Mouse (Mus musculus) liver, embryonic 16.5 days (tissue): ENCODE results near the gene Nfib. TPM values are rescaled to one million over a fixed set of nuclear protein-coding genes. Genes with fewer than 3 reads are reported as not detected.

Experiments
- ATAC-seq: fragments of 200-750 bp; cut with Nextera tagmentation; 2 replicates; pipeline ENCODE4 v1.8.0; 2017; ENCODE audit warnings: low read depth, mild to moderate bottlenecking, moderate number of reproducible peaks, moderate library complexity
- H3K27ac ChIP-seq: fragments of 300-500 bp; sonication (generic); 2 replicates; pipeline ENCODE4 v1.5.1; 2014; ENCODE audit warnings: mild to moderate bottlenecking, low read length
- H3K27me3 ChIP-seq: fragments of 300-500 bp; sonication (generic); 2 replicates; pipeline ENCODE4 v1.6.1; 2014; ENCODE audit warnings: low read depth, low read length, mixed read lengths; ENCODE audit not compliant: control insufficient read depth, insufficient read depth
- H3K36me3 ChIP-seq: fragments of 300-500 bp; sonication (generic); 2 replicates; pipeline ENCODE4 v1.6.1; 2014; ENCODE audit warnings: mild to moderate bottlenecking; ENCODE audit not compliant: control insufficient read depth, insufficient read depth
- H3K4me1 ChIP-seq: fragments of 300-500 bp; sonication (generic); 2 replicates; pipeline ENCODE4 v1.6.1; 2014; ENCODE audit warnings: low read depth, low read length, mixed read lengths; ENCODE audit not compliant: control insufficient read depth
- H3K4me2 ChIP-seq: fragments of 300-500 bp; sonication (generic); 2 replicates; pipeline ENCODE4 v1.6.1; 2014; ENCODE audit warnings: low read depth, low read length, mixed read lengths
- H3K4me3 ChIP-seq: fragments of 300-500 bp; sonication (generic); 2 replicates; pipeline ENCODE4 v1.5.1; 2014; ENCODE audit warnings: low read depth, mild to moderate bottlenecking, low read length
- H3K9ac ChIP-seq: fragments of 300-500 bp; sonication (generic); 2 replicates; pipeline ENCODE4 v1.6.1; 2014; ENCODE audit warnings: low read depth, low read length
- H3K9me3 ChIP-seq: fragments of 300-500 bp; sonication (generic); replicated peaks from 2 replicates; pipeline ENCODE4 v1.6.1; 2016; ENCODE audit warnings: low read length; ENCODE audit not compliant: control insufficient read depth
- WGBS: fragments of 180-500 bp; shearing (Covaris S2); extraction: QIAGEN DNeasy Blood & Tissue Kit; methylation state at CpG from one replicate; pipeline ENCODE4 v1.1.7; 2014; ENCODE audit not compliant: insufficient replicate concordance; 5-methylcytosine and 5-hydroxymethylcytosine counted together
- polyA plus RNA-seq: library from polyadenylated mRNA; unstranded; fragments of >200 nt; fragmentation: Nextera tagmentation; extraction: Ambion mirVana; gene quantifications from 2 replicates; pipeline ENCODE4 v1.2.1, GENCODE M21; 2015

The Nfib gene
- polyA plus RNA-seq, 1 experiment from 2014 or later: 5.4 TPM

DNA sequence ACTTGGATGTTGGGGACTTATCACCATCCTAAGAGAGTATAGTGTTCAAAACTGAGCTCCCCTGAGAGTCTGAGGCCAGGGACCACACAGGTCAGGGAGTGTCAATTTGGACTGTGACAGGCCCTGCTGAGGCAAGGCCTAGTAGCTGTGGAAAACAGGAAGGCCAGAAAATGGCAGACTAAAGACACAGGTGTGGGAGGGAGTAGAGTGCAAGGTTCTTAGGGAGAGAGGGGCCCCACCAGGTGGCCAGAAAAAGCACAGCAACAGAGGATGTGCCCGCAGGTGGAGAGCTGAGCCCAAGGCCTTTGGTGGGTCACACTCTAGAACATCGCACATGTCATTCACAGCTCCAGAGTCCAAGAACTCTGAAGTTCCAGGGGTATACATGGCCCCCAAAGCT lies 10.3 kb upstream of the Nfib start:
- H3K4me1 ChIP-seq: no peaks in the 10 kb centered on the region
- H3K9me3 ChIP-seq: no peaks in the 10 kb centered on the region
- WGBS: 84% methylated on average over 2 of the region's 2 CpGs
- ATAC-seq: no peak
- H3K4me3 ChIP-seq: no peak overlapping the region
- no peak overlapping the region for H3K4me2 ChIP-seq
- H3K36me3 ChIP-seq: no peaks in the 10 kb centered on the region
- H3K9ac ChIP-seq: no peak overlapping the region
- H3K27ac ChIP-seq: no peak overlapping the region
- no peaks in the 10 kb centered on the region for H3K27me3 ChIP-seq

DNA sequence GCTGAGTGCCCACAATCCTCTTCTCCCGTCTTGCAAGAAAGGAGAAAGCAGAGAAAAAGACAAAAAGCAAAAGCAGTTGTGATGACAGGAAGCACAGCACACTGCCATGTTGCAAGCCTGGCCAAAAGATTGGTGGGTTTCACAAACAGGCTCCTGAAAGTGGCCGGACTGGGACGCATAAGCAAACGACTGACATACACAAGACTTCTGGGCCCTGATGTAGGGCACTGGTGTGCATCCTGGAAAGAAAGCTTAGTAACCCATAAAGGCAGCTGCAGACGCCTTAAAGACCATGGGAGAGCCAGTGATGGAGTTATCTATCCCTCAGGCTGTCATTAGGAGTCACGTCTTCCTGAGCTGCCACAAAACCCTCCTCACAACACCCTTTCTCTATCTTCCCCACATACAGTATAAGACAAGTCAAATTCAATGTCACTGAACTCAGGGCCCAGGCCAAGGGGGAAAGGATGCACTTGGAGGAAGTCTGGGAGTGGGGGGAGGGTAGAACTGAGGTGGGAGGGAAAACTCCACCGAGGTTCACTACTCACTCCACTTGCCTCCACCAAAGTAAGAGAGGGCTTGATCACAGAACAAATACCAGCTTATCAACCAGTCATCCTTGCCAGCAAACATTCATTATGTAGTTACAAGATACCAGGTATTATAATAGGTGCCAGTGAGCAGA lies 6.2 kb upstream of the Nfib start:
- Histone ChIP-seq H3K9ac (no peak overlapping the region), H3K4me3 (no peak overlapping the region), H3K27ac (no peak overlapping the region), H3K36me3 (no peaks in the 10 kb centered on the region), H3K4me2 (no peak overlapping the region), H3K27me3 (no peaks in the 10 kb centered on the region), H3K4me1 (no peaks in the 10 kb centered on the region), H3K9me3 (no peaks in the 10 kb centered on the region)
- 51% methylated on average over 7 of the region's 7 CpGs for WGBS
- ATAC-seq: no peak

DNA sequence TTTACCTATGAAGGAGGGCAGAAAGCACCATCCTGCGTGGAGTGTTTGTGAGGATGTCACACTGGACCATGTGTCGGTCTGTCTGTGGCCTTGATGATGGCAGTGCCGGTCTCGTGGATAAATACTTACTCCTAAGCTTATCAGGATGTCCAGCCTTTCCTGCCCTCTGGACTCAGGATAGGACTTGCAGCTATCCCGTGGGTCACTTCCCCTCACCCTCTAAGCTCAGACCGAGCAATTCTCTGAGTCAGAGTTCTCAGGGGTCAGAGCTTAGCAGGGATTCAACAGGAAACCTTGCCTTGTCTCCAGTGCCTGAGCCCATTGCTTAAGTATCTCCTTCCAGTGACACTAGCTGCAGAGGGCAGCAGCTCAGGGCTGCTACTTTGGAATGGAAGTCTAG lies 4.1 kb upstream of the Nfib start:
- H3K36me3 ChIP-seq: no peaks in the 10 kb centered on the region
- no peaks in the 10 kb centered on the region for H3K27me3 ChIP-seq
- no peaks in the 10 kb centered on the region for H3K4me1 ChIP-seq
- 41% methylated on average over 6 of the region's 6 CpGs for WGBS
- ATAC-seq: peak; percentile 43
- no peak overlapping the region for H3K4me3 ChIP-seq
- no peaks in the 10 kb centered on the region for H3K9me3 ChIP-seq
- no peak overlapping the region for H3K4me2 ChIP-seq
- H3K27ac ChIP-seq: no peak overlapping the region
- no peak overlapping the region for H3K9ac ChIP-seq

DNA sequence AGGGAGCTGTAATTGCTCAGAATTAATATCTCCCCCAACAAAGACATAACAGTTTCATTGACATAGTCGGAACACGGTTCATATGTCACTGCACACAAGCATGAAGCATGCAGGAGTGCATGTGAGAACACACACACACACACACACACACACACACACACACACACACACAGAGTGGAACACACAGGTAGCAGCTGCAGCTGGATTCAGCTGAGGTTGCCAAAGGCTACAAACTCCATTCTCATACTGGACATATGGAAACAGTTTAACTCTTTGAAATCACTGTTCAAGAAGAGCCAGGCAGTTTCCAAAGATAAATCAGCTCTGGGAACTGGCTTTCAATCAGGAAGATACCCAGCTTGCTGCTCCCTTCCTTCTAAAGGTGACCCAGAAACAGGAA lies 462 bp upstream of the Nfib start:
- no peak overlapping the region for H3K4me3 ChIP-seq
- H3K4me2 ChIP-seq: no peak overlapping the region
- H3K9me3 ChIP-seq: no peaks in the 10 kb centered on the region
- ATAC-seq: no peak
- no peak overlapping the region for H3K9ac ChIP-seq
- no peaks in the 10 kb centered on the region for H3K36me3 ChIP-seq
- H3K4me1 ChIP-seq: no peaks in the 10 kb centered on the region
- H3K27me3 ChIP-seq: no peaks in the 10 kb centered on the region
- H3K27ac ChIP-seq: no peak overlapping the region
- 66% methylated on average over 2 of the region's 2 CpGs for WGBS

DNA sequence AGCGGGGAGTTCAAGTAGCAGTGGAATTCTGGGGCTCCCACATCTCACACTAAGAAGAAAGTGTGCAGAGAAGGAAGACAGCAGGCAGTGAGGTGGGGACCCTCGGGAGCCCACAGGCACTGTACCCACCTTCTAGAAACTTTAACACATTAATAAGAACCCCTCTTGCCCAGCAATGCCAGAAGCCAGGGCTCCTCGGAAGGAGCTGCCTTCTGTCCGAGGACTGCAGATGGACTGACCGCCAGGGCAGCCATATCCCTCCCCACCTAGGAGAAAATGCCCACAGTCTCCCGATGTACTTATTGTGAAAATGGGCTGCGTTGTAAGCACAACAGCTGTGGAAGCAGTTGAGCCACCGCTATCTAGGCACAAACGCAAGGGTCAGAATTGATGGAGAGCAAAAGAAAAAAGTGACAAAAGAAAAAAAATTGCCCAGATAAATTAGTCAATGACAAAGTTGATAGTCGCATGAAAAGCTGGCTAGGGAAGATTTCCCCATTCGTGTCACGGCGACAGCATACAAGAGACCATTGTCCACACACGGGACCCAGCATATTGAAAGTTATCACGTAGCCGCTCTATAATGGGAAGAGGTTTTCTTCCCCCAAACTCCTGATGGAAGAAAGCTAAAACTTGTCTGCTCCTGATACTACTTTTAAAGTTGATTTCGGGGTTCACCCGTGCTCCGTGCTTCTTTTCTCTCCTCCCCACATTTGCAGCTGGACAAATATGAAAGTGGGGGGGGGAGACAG lies 1.3 kb downstream of the Nfib start:
- Histone ChIP-seq H3K27me3 (no peaks in the 10 kb centered on the region), H3K4me2 (no peak overlapping the region), H3K9me3 (no peaks in the 10 kb centered on the region), H3K9ac (no peak overlapping the region), H3K36me3 (no peaks in the 10 kb centered on the region), H3K4me3 (no peak overlapping the region), H3K27ac (no peak overlapping the region), H3K4me1 (no peaks in the 10 kb centered on the region)
- ATAC-seq: no peak
- 75% methylated on average over 19 of the region's 19 CpGs for WGBS

DNA sequence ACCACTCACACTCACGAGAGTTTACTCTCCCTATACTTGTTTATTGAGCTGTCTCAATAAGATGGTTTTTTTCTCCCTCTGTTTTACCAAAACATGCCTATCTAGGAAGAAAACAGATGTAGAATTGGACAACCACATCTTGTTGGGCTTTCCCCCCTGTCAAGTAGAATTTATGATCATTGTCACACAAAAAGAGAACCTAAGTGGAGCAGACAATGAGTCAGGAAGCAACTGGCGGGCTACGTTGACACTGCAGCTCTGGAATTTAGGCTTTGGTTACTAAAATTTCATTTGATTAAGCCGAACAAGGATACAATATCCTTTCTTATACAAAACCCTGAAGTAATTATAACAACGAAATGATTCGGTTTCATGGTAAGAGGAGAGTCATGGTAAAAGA lies 2.7 kb downstream of the Nfib start:
- Histone ChIP-seq H3K27me3 (no peaks in the 10 kb centered on the region), H3K36me3 (no peaks in the 10 kb centered on the region), H3K27ac (no peak overlapping the region), H3K4me1 (no peaks in the 10 kb centered on the region), H3K9ac (no peak overlapping the region), H3K4me3 (no peak overlapping the region), H3K9me3 (no peaks in the 10 kb centered on the region), H3K4me2 (no peak overlapping the region)
- ATAC-seq: no peak
- 11% methylated on average over 6 of the region's 6 CpGs for WGBS

GRCm38 (mm10) chr4:82699504-82699903 lies 6.0 kb downstream of the Nfib start:
- Histone ChIP-seq H3K27ac (no peak overlapping the region), H3K4me3 (no peak overlapping the region), H3K4me2 (no peak overlapping the region), H3K9me3 (no peaks in the 10 kb centered on the region), H3K27me3 (no peaks in the 10 kb centered on the region), H3K9ac (no peak overlapping the region), H3K36me3 (no peaks in the 10 kb centered on the region), H3K4me1 (no peaks in the 10 kb centered on the region)
- WGBS: 68% methylated on average over 11 of the region's 11 CpGs
- ATAC-seq: no peak

DNA sequence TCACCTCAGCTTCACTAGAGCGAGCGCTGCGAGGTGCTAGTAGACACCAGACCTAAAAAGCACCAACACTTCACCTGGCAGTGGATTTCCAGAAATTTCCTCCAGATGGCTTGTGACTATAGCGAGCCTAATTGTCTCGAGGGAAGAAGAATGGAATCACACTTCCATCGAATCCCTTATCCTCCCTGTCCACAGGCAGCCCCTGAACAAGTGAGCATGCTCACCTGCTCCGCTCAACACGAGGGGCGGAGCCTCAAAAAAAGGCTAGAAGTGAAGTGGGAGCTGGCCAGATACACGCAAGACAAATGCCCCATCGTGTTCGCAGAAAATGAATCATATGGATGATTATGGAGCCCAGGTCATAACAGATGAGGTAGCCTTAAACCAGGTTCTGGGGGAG lies 6.9 kb downstream of the Nfib start:
- WGBS: 72% methylated on average over 12 of the region's 12 CpGs

DNA sequence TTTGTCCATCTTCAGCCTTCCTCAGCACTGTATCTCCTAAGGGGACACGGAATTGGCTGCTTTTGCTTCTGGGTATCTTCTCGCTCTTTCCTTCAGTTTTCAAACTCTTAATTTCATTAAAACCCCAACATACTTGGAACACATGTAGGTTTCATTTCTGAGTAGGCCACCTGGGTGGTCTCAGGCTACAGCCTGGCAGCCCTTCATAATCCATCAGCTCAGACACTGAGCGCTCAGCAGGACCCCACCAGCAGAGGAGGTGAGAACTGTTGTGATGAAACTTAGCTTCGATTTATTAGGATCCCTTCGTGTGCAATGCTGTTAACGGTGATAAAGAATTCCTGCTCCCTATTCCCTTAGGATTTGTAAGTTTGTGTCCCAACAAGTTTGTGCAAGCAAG lies 8.4 kb downstream of the Nfib start:
- H3K4me3 ChIP-seq: no peak overlapping the region
- no peak overlapping the region for H3K4me2 ChIP-seq
- H3K9ac ChIP-seq: no peak overlapping the region
- no peaks in the 10 kb centered on the region for H3K36me3 ChIP-seq
- no peaks in the 10 kb centered on the region for H3K27me3 ChIP-seq
- 64% methylated on average over 6 of the region's 6 CpGs for WGBS
- H3K9me3 ChIP-seq: no peaks in the 10 kb centered on the region
- H3K4me1 ChIP-seq: no peaks in the 10 kb centered on the region
- ATAC-seq: no peak
- H3K27ac ChIP-seq: no peak overlapping the region

More for the DNA sequence above, 6.9 kb downstream of the Nfib start:
- no peak for ATAC-seq
- Histone ChIP-seq H3K27ac (no peak overlapping the region), H3K36me3 (no peaks in the 10 kb centered on the region), H3K9me3 (no peaks in the 10 kb centered on the region), H3K4me1 (no peaks in the 10 kb centered on the region), H3K27me3 (no peaks in the 10 kb centered on the region), H3K4me2 (no peak overlapping the region), H3K4me3 (no peak overlapping the region), H3K9ac (no peak overlapping the region)
